Mouse (Mus musculus): Measurements from ENCODE around the gene Rab8b.

DNA sequence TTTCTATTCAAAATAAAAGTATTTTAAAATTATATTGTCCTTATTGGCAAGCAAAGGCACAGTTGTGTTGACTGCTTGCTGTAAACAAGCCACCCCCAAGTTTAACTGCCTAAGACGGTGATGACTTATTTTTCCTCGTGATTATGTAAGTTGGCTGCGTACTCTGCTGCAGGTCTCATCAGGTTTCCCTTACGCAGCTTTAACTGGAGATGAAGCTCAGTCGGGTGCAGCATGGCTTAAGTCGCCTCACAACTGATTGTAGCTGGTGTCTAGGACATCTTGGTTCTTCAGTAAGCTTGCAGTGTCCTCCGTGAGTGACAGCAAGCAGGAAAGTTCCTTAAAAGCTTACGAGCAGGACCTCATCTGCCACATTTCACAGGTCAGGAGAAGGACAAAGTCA is 32.8 kb upstream of the Rab8b start:
- TF ChIP-seq POLR2A (IDR thresholded peaks at IDR 0.05; ENCODE audit: borderline replicate concordance, low read depth, low read length) (no peak), CTCF (IDR thresholded peaks at IDR 0.05; ENCODE audit: low read depth, low read length) (no peak)
